Mouse (Mus musculus) urinary bladder, postnatal 0 days (tissue): ENCODE results near the gene Sprr2e. TPM values are rescaled to one million over a fixed set of nuclear protein-coding genes. Genes with fewer than 3 reads are reported as not detected.

Experiments
- polyA plus RNA-seq: library from polyadenylated mRNA; unstranded; fragments of >200 nt; fragmentation: Nextera tagmentation; extraction: Ambion mirVana; gene quantifications from 2 replicates; pipeline ENCODE4 v1.2.1, GENCODE M21; 2015

The Sprr2e gene
- polyA plus RNA-seq = not detected in 2 replicates

GRCm38 (mm10) chr3:92351843-92352242 is at the start of gene Sprr2e:
Sprr2e (plus strand) TSS chr3:92352143.

GRCm38 (mm10) chr3:92316320-92316719 is 35.6 kb upstream of the Sprr2e start, which contains the start of gene Sprr2b:
Sprr2b (plus strand) TSS chr3:92316620.

DNA sequence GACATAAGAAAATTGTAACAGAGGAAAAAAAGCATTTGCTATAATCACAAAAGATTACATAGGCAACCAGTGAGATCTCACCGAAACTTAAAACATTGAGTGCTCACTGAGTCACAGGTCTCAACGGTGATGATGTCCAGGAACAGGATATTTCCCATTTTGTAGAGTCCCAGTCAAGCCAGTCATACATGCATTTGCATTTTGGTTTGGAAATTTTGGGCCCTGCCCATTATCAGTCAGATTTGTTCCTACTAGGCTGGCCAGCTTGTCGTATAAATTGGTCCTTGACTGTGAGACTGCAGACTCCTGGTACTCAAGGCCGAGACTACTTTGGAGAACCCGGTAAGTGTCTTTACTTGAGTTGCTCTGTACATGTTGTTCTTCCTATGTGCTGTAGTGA is 13.1 kb upstream of the Sprr2e start, which contains the start of gene Sprr2d:
TSS of gene Sprr2d (plus strand) at position 301 of the 400 bp plus-strand sequence.

GRCm38 (mm10) chr3:92364887-92365286 is 12.9 kb downstream of the Sprr2e start, which contains the start of gene Sprr2f:
Sprr2f (plus strand) TSS chr3:92365187.

DNA sequence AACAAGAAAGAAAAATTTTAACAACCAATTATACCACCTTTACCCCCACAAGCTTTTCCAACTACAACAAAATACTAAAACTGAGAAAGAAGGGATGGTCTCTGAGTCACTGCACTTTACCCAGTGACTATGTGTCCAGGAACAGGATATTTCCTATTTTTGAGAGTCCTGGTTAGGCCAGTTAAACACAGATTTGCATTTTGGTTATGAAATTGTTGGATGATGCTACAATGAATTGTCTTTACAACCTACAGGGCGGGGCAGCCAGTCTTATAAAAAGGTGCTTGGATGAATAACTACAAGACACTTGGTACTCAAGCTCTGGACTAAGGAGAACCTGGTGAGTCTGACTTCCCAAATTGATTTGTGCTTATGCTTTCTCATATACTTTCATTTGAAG is 33.4 kb downstream of the Sprr2e start, which contains the start of gene Sprr2h:
TSS of gene Sprr2h (plus strand) at position 301 of the 400 bp plus-strand sequence.

Other genes with a start within 250 kb of the Sprr2e start
- 0.20 TPM in 1 of 2 replicates, not detected in the other for gene Prr9, start 228.2 kb upstream of the Sprr2e start, polyA plus RNA-seq
- not detected in 2 replicates for gene Lelp1, start 209.4 kb upstream of the Sprr2e start, polyA plus RNA-seq
- gene Sprr2a1, start 136.3 kb upstream of the Sprr2e start, polyA plus RNA-seq = 27.0 and 30.2 TPM in 2 replicates
- 2,040 and 2,230 TPM in 2 replicates for gene Sprr2a2, start 136.2 kb upstream of the Sprr2e start, polyA plus RNA-seq
- 744 and 757 TPM in 2 replicates for gene Sprr2a3, start 66.7 kb upstream of the Sprr2e start, polyA plus RNA-seq
- 0.29 TPM in 1 of 2 replicates, not detected in the other for gene Sprr2b, start 35.5 kb upstream of the Sprr2e start, polyA plus RNA-seq
- gene Sprr2d, start 13.0 kb upstream of the Sprr2e start, polyA plus RNA-seq = 0.19 TPM in 1 of 2 replicates, not detected in the other
- 0.65 TPM in 1 of 2 replicates, not detected in the other for gene Sprr2f, start 13.0 kb downstream of the Sprr2e start, polyA plus RNA-seq
- gene Sprr2h, start 33.5 kb downstream of the Sprr2e start, polyA plus RNA-seq = 0.35 and 0.52 TPM in 2 replicates
- not detected in 2 replicates for gene Sprr2i, start 55.8 kb downstream of the Sprr2e start, polyA plus RNA-seq
- not detected in 2 replicates for gene Sprr2j-ps, start 65.9 kb downstream of the Sprr2e start, polyA plus RNA-seq
- 5.9 and 6.0 TPM in 2 replicates for gene Gm9774, start 77.3 kb downstream of the Sprr2e start, polyA plus RNA-seq
- 0.71 TPM in 1 of 2 replicates, not detected in the other for gene Sprr2k, start 80.4 kb downstream of the Sprr2e start, polyA plus RNA-seq
- gene Sprr1b, start 86.6 kb downstream of the Sprr2e start, polyA plus RNA-seq = not detected in 2 replicates
- gene Sprr3, start 106.6 kb downstream of the Sprr2e start, polyA plus RNA-seq = 0.73 and 0.78 TPM in 2 replicates
- 3,851 and 3,973 TPM in 2 replicates for gene Sprr1a, start 133.8 kb downstream of the Sprr2e start, polyA plus RNA-seq
- gene Sprr4, start 148.3 kb downstream of the Sprr2e start, polyA plus RNA-seq = not detected in 2 replicates
- gene 2310046K23Rik, start 182.4 kb downstream of the Sprr2e start, polyA plus RNA-seq = not detected in 2 replicates
- gene Ivl, start 221.6 kb downstream of the Sprr2e start, polyA plus RNA-seq = 142 and 152 TPM in 2 replicates
- gene Smcp, start 236.9 kb downstream of the Sprr2e start, polyA plus RNA-seq = not detected in 2 replicates